Mouse (Mus musculus): ENCODE data around the gene Spryd3. TPM values are rescaled to one million over a fixed set of nuclear protein-coding genes. Genes with fewer than 3 reads are reported as not detected.

Spryd3 gene
- polyA plus RNA-seq, 1 experiment: 35.5 TPM

DNA sequence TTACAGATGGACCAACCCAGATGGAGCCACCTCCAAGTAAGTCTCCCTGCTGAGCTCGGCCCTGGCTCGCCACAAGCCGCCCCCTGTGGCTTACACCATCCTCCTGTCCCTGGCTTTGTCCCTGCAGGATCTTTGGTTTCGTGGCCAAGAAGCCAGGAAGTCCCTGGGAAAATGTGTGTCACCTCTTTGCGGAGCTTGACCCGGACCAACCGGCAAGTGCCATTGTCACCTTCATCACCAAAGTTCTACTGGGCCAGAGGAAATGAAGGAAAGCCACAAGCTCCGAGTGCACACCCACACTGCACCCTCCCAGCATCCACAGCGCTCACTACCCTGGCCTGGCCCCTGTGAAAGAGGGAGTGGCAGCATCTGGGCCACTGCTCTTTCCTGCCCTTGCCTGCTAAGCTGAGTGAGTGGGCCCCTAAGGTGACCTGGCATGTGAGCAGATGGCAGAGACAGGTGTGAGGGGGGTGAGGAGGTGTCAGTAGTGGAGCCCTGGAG is 20.3 kb downstream of the Spryd3 start:
- Histone ChIP-seq H3K4me3 (ENCODE audit: insufficient read depth, low read length) (no peak overlapping the region), H3K27ac (ENCODE audit: insufficient read depth, low read length) (no peak overlapping the region), H3K4me1 (ENCODE audit: control insufficient read depth, insufficient read depth, low read length) (no peaks in the 10 kb centered on the region)
- TF ChIP-seq CTCF (IDR thresholded peaks at IDR 0.05; ENCODE audit: borderline replicate concordance, insufficient read depth, low read length): no peak
- no peak for TF ChIP-seq POLR2A (IDR thresholded peaks at IDR 0.05; ENCODE audit: low read depth, low read length)

DNA sequence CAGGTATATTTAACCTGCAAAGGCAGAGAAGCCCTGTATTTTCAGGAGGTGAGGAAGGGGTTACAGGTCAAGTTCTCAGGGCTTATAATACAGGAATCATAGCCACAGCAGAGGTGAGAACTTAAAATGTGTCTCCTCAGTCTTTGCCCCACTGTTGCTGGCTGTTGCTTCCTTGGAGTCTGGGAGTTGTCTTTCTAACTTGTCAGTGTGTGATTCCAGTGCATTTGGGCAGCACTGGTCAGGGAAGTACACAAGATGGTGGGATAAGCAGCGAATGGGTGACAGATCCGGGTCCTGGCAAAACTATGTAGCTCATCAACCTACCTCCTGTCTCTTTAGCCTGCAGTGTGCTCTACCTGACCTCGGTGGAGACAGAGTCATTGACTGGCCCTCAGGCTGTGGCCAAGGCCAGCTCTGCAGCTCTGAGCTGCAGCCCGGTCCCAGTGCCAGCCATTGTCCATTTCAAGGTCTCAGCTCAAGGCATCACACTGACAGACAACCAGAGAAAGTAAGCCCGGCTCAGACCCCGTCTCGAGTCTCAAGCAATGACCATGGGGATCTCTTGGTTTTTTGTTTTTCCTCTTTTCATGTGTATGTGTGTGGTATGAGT is 21.3 kb downstream of the Spryd3 start:
- TF ChIP-seq POLR2A (IDR thresholded peaks at IDR 0.05; ENCODE audit: low read depth, low read length) (0 out of 2 replicates have a peak, but pooled peaks have one; percentile 20), CTCF (IDR thresholded peaks at IDR 0.05; ENCODE audit: borderline replicate concordance, insufficient read depth, low read length) (no peak)
- no peak overlapping the region for H3K27ac ChIP-seq (ENCODE audit: insufficient read depth, low read length)
- H3K4me3 ChIP-seq (ENCODE audit: insufficient read depth, low read length): no peak overlapping the region
- H3K4me1 ChIP-seq (ENCODE audit: control insufficient read depth, insufficient read depth, low read length): no peaks in the 10 kb centered on the region

DNA sequence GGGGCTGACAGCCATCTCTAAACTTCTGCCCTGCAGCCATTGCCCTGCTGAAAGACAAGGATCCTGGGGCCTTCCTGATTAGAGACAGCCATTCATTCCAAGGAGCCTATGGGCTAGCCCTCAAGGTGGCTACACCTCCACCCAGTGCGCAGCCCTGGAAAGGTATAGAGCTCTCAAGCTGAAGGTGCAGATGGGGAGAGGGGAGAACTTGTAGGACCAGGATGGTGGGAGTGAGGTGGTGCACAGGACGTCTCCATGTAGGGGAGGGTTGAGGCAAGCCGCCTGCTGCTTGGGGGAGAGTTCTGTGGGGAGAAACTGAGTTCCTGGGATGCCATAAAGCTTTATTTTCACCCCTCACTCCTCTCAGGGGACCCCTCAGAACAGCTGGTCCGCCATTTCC is 22.4 kb downstream of the Spryd3 start:
- Histone ChIP-seq H3K27ac (ENCODE audit: insufficient read depth, low read length) (no peak overlapping the region), H3K4me3 (ENCODE audit: insufficient read depth, low read length) (no peak overlapping the region), H3K4me1 (ENCODE audit: control insufficient read depth, insufficient read depth, low read length) (no peaks in the 10 kb centered on the region)
- TF ChIP-seq CTCF (IDR thresholded peaks at IDR 0.05; ENCODE audit: borderline replicate concordance, insufficient read depth, low read length): no peak
- no peak for TF ChIP-seq POLR2A (IDR thresholded peaks at IDR 0.05; ENCODE audit: low read depth, low read length)

DNA sequence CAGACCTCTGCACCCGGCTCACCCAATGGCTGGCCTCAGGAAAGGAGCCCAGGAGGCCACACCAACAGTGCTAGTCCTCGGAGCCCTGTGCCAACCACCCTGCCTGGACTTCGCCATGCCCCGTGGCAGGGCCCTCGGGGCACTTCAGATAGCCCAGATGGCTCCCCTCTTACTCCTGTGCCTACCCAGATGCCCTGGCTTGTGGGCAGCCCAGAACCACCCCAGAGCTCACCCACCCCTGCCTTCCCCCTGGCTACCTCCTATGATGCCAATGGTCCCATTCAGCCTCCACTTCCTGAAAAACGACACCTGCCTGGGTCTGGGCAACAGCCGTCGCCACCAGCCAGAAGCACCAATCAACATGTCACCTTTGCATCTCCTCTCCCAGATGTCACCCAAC is 23.2 kb downstream of the Spryd3 start:
- TF ChIP-seq CTCF (IDR thresholded peaks at IDR 0.05; ENCODE audit: borderline replicate concordance, insufficient read depth, low read length): no peak
- no peak for TF ChIP-seq POLR2A (IDR thresholded peaks at IDR 0.05; ENCODE audit: low read depth, low read length)
- Histone ChIP-seq H3K4me1 (ENCODE audit: control insufficient read depth, insufficient read depth, low read length) (no peaks in the 10 kb centered on the region), H3K27ac (ENCODE audit: insufficient read depth, low read length) (no peak overlapping the region)

DNA sequence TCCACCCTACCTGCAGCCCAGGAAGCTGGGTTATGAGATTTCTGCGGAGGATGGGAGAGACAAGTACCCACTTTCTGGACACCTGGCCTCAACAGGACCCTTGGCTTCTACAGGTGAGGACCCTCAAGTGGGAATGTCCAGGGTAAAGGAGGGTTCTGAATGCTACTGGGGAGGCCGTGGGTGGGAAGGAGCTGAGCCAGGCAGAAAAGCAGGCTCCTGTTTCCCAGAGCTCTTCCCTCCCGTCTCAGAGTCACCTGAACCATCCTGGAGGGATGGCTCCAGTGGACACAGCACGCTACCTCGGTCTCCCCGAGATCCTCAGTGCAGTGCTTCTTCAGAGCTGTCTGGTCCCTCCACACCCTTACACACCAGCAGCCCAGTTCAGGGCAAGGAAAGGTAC is 23.9 kb downstream of the Spryd3 start:
- Histone ChIP-seq H3K4me3 (ENCODE audit: insufficient read depth, low read length) (no peak overlapping the region), H3K27ac (ENCODE audit: insufficient read depth, low read length) (no peak overlapping the region), H3K4me1 (ENCODE audit: control insufficient read depth, insufficient read depth, low read length) (no peaks in the 10 kb centered on the region)
- TF ChIP-seq POLR2A (IDR thresholded peaks at IDR 0.05; ENCODE audit: low read depth, low read length) (no peak), CTCF (IDR thresholded peaks at IDR 0.05; ENCODE audit: borderline replicate concordance, insufficient read depth, low read length) (no peak)

More for the DNA sequence above, 23.2 kb downstream of the Spryd3 start:
- no peak overlapping the region for H3K4me3 ChIP-seq (ENCODE audit: insufficient read depth, low read length)

DNA sequence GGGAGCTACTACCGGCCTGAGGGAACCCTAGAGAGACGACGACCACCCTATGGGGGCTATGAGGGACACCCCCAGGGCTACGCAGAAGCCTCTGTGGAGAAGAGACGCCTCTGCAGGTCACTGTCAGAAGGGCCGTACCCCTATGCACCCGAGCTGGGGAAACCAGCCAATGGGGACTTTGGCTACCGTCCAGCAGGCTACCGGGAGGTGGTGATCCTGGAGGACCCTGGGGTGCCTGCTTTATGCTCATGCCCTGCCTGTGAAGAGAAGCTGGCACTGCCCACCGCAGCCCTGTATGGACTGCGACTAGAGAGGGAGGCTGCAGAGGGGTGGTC is 24.6 kb downstream of the Spryd3 start:
- TF ChIP-seq POLR2A (IDR thresholded peaks at IDR 0.05; ENCODE audit: low read depth, low read length): no peak
- no peak for TF ChIP-seq CTCF (IDR thresholded peaks at IDR 0.05; ENCODE audit: borderline replicate concordance, insufficient read depth, low read length)
- Histone ChIP-seq H3K27ac (ENCODE audit: insufficient read depth, low read length) (no peak overlapping the region), H3K4me1 (ENCODE audit: control insufficient read depth, insufficient read depth, low read length) (no peaks in the 10 kb centered on the region), H3K4me3 (ENCODE audit: insufficient read depth, low read length) (no peak overlapping the region)

DNA sequence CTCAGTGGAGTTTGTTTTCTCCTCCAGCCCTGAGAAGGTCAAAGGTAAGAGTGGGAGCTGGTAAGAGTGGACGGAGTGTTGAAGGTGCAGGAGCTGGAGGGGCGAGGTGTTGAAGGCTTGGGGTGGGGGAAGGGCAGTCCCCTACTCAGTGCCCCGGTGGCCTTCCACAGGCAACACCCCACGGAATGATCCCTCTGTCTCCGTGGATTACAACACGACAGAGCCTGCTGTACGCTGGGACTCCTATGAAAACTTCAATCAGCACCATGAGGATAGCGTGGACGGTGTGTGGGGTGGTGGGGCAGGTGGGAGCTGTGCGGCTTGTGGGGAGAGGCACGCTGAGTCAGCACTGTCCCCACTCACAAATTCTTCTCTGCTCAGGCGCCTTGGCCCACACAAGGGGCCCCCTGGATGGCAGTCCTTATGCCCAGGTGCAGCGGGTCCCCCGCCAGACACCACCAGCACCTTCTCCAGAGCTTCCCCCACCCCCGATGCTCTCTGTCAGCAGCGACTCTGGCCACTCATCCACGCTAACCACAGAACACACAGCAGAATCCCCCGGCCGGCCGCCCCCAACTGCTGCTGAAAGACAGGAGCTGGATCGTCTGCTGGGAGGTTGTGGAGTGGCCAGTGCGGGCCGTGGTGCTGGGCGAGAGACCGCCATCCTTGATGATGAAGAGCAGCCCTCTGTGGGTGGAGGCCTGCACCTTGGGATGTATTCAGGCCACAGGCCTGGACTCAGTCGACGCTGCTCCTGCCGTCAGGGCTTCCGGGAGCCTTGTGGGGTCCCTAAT is 25.1 kb downstream of the Spryd3 start:
- TF ChIP-seq POLR2A (IDR thresholded peaks at IDR 0.05; ENCODE audit: low read depth, low read length) (no peak), CTCF (IDR thresholded peaks at IDR 0.05; ENCODE audit: borderline replicate concordance, insufficient read depth, low read length) (no peak)
- peaks cover 2% of the 10 kb centered on the region; the same call in 1 of the 2 replicates for H3K4me1 ChIP-seq (ENCODE audit: control insufficient read depth, insufficient read depth, low read length)
- no peak overlapping the region for H3K27ac ChIP-seq (ENCODE audit: insufficient read depth, low read length)

DNA sequence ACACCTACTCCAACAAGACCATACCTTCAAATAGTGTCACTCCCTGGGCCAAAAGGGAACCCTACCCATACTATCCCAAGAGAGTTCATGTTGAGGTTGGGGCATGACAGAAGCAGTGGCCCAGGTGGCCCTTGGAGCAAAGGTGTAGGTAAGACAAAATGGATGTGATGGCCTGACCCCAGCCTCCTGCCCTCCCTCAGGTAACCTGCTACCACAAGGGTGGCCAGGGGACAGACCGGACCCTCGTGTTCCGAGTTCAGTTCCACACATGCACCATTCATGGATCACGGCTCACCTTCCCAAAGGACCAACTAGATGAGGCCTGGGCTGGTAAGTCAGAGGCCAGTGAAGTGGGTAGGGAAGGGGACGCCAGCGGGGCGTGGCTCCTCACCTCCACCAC is 25.8 kb downstream of the Spryd3 start:
- no peak for TF ChIP-seq CTCF (IDR thresholded peaks at IDR 0.05; ENCODE audit: borderline replicate concordance, insufficient read depth, low read length)
- TF ChIP-seq POLR2A (IDR thresholded peaks at IDR 0.05; ENCODE audit: low read depth, low read length): no peak
- Histone ChIP-seq H3K4me1 (ENCODE audit: control insufficient read depth, insufficient read depth, low read length) (peaks cover 6% of the 10 kb centered on the region), H3K4me3 (ENCODE audit: insufficient read depth, low read length) (no peak overlapping the region), H3K27ac (ENCODE audit: insufficient read depth, low read length) (no peak overlapping the region)

More for the DNA sequence above, 25.1 kb downstream of the Spryd3 start:
- no peak overlapping the region for H3K4me3 ChIP-seq (ENCODE audit: insufficient read depth, low read length)

DNA sequence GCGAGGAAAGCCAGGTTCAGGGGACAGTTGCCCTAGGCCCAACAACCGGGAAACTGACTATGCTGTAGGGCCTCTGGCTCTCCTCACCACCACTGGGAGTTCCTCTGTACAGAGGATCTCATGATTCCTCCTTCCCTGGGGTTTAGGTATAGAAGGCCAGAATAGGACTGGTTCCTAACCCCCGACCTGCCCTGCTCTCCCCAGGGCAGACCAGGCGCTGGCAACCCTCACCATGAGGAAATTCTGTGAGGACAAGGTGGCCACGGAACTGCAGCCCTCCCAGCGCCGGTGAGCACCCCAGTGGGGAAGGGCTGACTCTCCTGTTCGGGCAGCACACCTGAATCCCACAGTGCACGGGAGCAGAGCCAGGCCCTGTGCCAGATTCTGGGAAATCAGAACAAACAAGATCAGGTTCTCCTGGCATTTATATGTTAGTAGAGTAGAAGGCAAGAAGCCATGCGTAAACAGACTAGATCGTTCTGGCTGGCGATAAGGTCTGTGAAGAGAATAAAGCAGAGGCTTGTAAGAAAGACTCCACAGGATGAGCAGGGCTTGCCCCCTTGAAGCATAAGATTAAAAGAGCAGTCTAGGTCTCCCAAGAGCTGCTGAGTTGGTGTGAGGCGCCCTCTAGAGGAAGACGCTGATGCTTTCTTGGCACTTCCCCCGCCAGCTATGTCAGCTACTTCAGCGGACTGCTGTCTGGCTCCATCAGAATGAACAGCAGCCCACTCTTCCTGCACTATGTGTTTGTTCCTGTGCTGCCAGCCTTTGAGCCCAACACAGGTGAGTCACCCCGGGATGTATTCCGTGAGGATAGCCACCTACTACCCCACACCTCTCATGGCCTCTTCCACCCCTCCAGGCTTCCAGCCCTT is 27.1 kb downstream of the Spryd3 start:
- peaks cover 8% of the 10 kb centered on the region for H3K4me1 ChIP-seq (ENCODE audit: control insufficient read depth, insufficient read depth, low read length)
- no peak for TF ChIP-seq POLR2A (IDR thresholded peaks at IDR 0.05; ENCODE audit: low read depth, low read length)
- TF ChIP-seq CTCF (IDR thresholded peaks at IDR 0.05; ENCODE audit: borderline replicate concordance, insufficient read depth, low read length): peak; percentile 66; the same call in 1 of the 2 replicates
- no peak overlapping the region for H3K4me3 ChIP-seq (ENCODE audit: insufficient read depth, low read length)
- H3K27ac ChIP-seq (ENCODE audit: insufficient read depth, low read length): no peak overlapping the region

All from embryonic fibroblast, embryonic 13.5 days (primary cell).